Mouse (Mus musculus) fibroblast of lung, adult 2 months (primary cell): ENCODE data around the gene Abce1.
A peak's percentile ranks its signal among the peaks of the same experiment; 100 is the strongest.

Experiments used
- DNase-seq: peaks from one replicate; pipeline ENCODE4 v3.0.0-alpha.2; 2011; ENCODE audit warnings: low read depth

Abce1 gene

DNA sequence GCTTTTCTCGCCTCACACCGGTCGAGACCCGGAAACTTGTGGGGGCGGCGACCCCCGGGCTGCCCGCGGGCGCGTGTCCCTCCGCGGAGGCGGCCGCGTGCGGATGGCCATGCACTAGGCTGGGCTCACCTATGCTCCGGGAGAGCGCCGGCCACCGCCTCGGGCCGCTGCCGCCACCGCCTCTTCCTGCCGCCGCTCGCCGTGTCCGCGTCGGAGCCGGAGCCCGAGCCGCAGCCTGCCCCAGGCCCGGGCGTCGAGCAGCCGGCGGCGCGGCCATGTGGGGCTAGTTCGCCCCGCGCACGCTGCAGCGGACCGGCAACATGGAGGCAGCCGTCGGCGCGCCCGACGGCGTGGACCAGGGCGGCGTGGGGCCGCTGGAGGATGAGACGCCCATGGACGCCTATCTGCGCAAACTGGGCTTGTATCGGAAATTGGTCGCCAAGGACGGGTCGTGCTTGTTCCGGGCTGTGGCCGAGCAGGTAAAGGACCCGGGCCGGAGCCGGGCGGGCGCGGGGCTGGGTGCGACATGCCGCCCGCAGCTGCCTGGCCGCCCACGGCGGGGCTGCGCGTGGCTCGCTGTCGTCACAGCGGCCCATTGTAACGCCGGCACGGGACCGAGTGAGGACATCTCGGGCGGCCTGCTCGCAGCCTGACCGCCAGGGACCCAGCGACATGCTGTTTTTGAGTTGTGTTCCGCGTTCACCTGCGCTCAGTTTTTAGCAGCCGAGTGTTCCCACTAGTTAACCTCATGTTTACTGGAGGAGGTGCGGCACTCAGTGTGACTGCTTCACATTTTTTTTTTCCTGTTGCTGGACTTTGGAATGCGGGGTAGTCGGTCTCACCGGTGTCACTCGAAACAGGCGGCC, 71.7 kb downstream of the Abce1 start, which contains the start of gene Otud4:
TSS of gene Otud4 (plus strand) at position 33 of the 866 bp plus-strand sequence.
- DNase-seq = no peak

DNA sequence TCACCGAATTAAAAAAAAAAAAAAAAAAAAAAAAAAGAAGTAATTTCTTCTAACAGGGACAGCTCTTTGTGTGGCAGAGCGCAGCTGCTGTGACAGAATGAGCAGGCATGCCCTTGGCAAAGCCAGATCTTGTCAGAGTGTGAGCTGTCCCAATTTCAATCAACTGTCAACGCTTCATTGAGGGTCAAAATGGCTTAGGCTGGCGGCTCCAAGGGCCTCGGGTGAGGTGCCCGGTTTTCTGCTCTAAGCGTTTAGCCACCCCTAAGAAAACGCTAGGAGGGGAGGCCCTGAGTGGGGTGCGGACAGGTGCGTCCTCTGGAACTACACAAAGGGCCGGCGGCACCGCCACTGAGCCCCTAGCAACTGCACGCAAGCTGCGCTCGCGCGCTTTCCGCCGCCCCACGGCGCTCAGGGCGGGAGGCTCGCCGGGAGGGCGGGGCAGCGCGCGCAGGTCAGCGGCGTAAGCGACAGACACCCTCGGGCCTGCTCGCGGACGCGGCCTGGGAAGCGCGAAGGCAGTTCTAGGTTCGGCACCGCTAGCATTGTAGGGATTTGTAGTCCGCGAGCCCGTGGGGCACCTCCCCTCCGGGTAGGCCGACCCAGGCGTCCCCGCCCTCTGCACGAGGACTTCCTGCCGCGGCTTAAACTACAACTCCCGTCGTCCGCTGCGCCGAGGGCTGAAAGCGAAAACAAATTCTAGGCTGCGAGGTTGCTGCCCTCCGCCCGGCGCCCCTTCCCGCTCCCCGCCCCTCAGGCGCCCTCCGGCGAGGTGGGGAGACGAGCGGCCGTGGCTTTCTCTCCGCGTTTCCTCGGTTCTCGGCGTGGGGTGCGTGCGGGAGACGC, 72.6 kb downstream of the Abce1 start:
- DNase-seq = peak; percentile 98

DNA sequence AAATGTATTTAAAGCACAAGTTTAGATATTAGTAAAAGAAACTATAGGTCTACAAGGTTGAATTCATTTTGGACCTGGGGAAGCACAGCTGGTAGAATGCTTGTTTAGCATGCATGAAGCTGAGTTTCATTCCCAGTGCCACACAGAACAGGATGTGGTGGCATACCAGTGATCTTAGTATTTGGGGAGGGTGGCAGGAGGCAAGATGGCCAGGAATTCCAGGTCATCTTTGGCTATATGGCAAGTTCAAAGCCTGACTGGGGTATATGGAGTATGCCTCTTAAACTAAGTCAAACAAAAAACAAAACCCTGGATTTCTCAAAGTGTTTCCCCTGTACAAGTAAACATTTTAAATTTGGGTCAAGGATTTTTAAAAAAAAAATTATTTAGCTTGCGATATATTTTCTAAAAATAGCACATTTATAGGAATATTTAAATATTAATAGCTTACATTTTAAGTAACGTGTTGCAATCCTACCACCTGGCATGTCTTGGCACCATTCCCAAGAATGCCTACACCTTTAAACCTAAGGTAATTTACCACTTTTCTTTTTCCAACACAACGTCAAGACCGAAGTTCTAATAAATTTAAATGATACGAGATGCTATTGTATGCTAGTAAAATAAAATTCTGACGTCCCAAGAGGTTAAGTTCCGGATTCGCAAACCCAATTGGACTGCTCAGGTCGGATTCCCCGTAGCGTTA, 73.4 kb downstream of the Abce1 start:
- no peak for DNase-seq

DNA sequence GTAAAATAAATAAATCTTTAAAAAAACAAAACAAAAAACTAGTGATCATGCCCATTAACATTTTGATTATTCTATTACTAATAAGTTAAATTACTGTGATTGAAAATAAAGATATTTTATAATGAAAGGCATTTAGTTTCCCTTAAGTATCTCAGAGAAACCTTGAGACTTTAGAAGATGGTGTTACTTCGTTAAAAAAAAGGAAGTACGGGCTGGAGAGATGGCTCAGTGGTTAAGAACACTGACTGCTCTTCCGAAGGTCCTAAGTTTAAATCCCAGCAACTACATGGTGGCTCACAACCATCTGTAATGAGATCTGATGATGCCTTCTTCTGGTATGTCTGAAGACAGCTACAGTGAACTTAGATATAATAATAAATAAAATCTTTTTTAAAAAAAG, 74.3 kb downstream of the Abce1 start:
- no peak for DNase-seq

DNA sequence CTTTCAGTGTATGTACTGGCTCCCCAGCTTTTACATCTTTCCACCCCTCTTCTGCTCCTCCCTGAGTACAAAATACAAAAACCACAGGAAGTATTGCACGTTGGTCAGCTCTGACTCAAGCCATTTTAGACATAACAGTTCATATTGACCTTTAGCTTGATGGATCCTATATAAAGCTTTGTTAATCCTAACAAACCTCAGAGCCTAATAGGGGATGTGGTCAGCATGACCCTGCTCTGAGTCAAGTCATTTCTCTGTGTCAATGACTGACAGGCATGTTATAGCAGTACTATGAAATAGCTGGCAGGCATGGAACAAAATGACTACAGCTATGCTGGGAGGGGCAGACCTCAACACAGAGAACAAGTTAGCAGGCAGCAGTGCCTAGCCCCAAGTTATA, 75.4 kb downstream of the Abce1 start:
- DNase-seq = no peak

DNA sequence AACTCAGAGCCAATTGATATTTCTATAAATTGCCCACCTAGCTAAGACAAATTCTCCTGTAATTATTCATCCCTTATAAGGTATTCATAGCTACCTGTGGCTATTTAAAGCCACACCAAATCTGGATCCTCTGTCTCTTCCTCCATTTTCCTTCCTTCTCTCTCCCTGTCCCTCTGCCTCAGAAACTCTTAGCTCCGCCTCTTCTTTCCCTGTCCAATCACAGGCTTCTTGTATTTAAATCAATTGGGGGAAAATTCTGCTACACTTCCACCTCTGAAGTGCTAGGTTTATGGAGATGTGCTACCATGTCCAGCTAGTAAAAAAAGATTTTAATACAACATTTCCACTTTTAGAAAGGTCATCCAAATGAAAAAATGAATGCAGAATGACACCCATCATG, 76.0 kb downstream of the Abce1 start:
- no peak for DNase-seq
